Mouse (Mus musculus): ENCODE results near the gene Serpinb1a.

DNA sequence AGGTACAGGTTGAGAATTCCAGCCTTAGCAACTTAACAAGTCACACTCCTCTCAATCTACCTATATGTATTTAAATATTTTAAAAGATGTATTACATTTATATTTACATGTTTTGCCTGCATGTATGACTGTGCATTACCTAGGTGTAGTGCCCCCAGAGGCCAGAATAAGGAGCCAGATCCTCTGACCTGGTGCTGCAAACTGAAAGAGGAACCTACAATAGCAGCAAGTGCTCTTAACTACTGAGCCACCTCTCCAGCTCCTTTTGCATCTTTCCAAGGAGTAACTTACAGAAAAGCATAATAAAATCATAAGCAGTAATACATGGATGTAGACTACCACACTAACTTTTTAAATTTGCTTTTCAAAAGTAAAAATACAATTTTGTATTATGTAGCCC lies 50.1 kb downstream of the Serpinb1a start:
- TF ChIP-seq GATA1 (IDR thresholded peaks at IDR 0.05; ENCODE audit: borderline replicate concordance, low read length) (no peak), CTCF (IDR thresholded peaks at IDR 0.05; ENCODE audit: low read depth, low read length) (no peak), TAL1 (conservative IDR thresholded peaks at IDR 0.05; ENCODE audit: low read depth, low read length) (no peak), GATA2 (IDR thresholded peaks at IDR 0.05; ENCODE audit: borderline replicate concordance, low read depth, low read length) (no peak), POLR2AphosphoS5 (IDR thresholded peaks at IDR 0.05; ENCODE audit: insufficient replicate concordance, low read depth, low read length) (no peak)
